Mouse (Mus musculus): ENCODE data around the gene Myo15. TPM values are rescaled to one million over a fixed set of nuclear protein-coding genes. Genes with fewer than 3 reads are reported as not detected.
A peak's percentile ranks its signal among the peaks of the same experiment; 100 is the strongest.
"Not testable (repeated sequence)": the region's sequence is repeated elsewhere in the genome, so short reads cannot be mapped to it uniquely, and the experiment has no call there.

Gene Myo15
- polyA plus RNA-seq, 1 experiment from 2014 or later = 0.12 TPM

GRCm38 (mm10) chr11:60545433-60545832 is 76.3 kb downstream of the Myo15 start:
- WGBS = 26% methylated on average over 4 of the region's 4 CpGs
- ATAC-seq (no peak), DNase-seq (ENCODE audit: low spot score) (peak; percentile 27)
- Histone ChIP-seq H3K9ac (replicated peaks; ENCODE audit: low read depth) (no peak overlapping the region), H3K4me2 (replicated peaks; ENCODE audit: low read depth, low read length) (no peak overlapping the region), H3K27me3 (replicated peaks; ENCODE audit: insufficient read depth, low read length) (no peaks in the 10 kb centered on the region), H3K27ac (ENCODE audit: low read length) (no peak overlapping the region), H3K4me3 (ENCODE audit: low read depth, low read length) (no peak overlapping the region), H3K4me1 (ENCODE audit: insufficient read depth, low read depth, low read length) (peaks cover 13% of the 10 kb centered on the region; the same call in 1 of the 2 replicates), H3K36me3 (ENCODE audit: insufficient read depth, low read length) (peaks cover 9% of the 10 kb centered on the region; the same call in 1 of the 2 replicates), H3K9me3 (ENCODE audit: low read length) (no peaks in the 10 kb centered on the region)
- TF ChIP-seq CTCF (IDR thresholded peaks at IDR 0.05) (no peak), EP300 (IDR thresholded peaks at IDR 0.05) (no peak)

GRCm38 (mm10) chr11:60548112-60548511 is 79.0 kb downstream of the Myo15 start:
- WGBS = 74% methylated on average over 3 of the region's 3 CpGs
- no peak overlapping the region for H3K9ac ChIP-seq (replicated peaks; ENCODE audit: low read depth)
- no peak overlapping the region for H3K27ac ChIP-seq (ENCODE audit: low read length)

GRCm38 (mm10) chr11:60553091-60553490 is 84.0 kb downstream of the Myo15 start:
- no peak overlapping the region for H3K9ac ChIP-seq (replicated peaks; ENCODE audit: low read depth)
- H3K9me3 ChIP-seq (ENCODE audit: low read length) = no peaks in the 10 kb centered on the region
- DNase-seq (ENCODE audit: low spot score) (no peak), ATAC-seq (no peak)
- H3K36me3 ChIP-seq (ENCODE audit: insufficient read depth, low read length) = peaks cover 39% of the 10 kb centered on the region
- no peaks in the 10 kb centered on the region for H3K4me1 ChIP-seq (ENCODE audit: insufficient read depth, low read depth, low read length)
- H3K27me3 ChIP-seq (replicated peaks; ENCODE audit: insufficient read depth, low read length) = no peaks in the 10 kb centered on the region
- H3K27ac ChIP-seq (ENCODE audit: low read length) = no peak overlapping the region
- H3K4me3 ChIP-seq (ENCODE audit: low read depth, low read length) = no peak overlapping the region
- TF ChIP-seq CTCF (IDR thresholded peaks at IDR 0.05) (no peak), EP300 (IDR thresholded peaks at IDR 0.05) (no peak)
- no peak overlapping the region for H3K4me2 ChIP-seq (replicated peaks; ENCODE audit: low read depth, low read length)

More at GRCm38 (mm10) chr11:60548112-60548511, 79.0 kb downstream of the Myo15 start:
- Histone ChIP-seq H3K27me3 (replicated peaks; ENCODE audit: insufficient read depth, low read length) (no peaks in the 10 kb centered on the region), H3K9me3 (ENCODE audit: low read length) (no peaks in the 10 kb centered on the region), H3K4me3 (ENCODE audit: low read depth, low read length) (no peak overlapping the region), H3K36me3 (ENCODE audit: insufficient read depth, low read length) (peaks cover 15% of the 10 kb centered on the region), H3K4me1 (ENCODE audit: insufficient read depth, low read depth, low read length) (peaks cover 9% of the 10 kb centered on the region; the same call in 1 of the 2 replicates), H3K4me2 (replicated peaks; ENCODE audit: low read depth, low read length) (no peak overlapping the region)
- no peak for ATAC-seq
- TF ChIP-seq EP300 (IDR thresholded peaks at IDR 0.05) = no peak
- TF ChIP-seq CTCF (IDR thresholded peaks at IDR 0.05) = no peak
- DNase-seq (ENCODE audit: low spot score) = no peak

- WGBS = 87% methylated on average over 3 of the region's 3 CpGs
Observed at GRCm38 (mm10) chr11:60557675-60558074, 88.5 kb downstream of the Myo15 start.

GRCm38 (mm10) chr11:60559342-60559741 is 90.2 kb downstream of the Myo15 start:
- DNase-seq (ENCODE audit: low spot score) (peak; percentile 68), ATAC-seq (peak; percentile 70)
- peaks cover 19% of the 10 kb centered on the region for H3K36me3 ChIP-seq (ENCODE audit: insufficient read depth, low read length)
- no peaks in the 10 kb centered on the region for H3K9me3 ChIP-seq (ENCODE audit: low read length)
- H3K9ac ChIP-seq (replicated peaks; ENCODE audit: low read depth) = no peak overlapping the region
- no peaks in the 10 kb centered on the region for H3K27me3 ChIP-seq (replicated peaks; ENCODE audit: insufficient read depth, low read length)
- no peak for TF ChIP-seq EP300 (IDR thresholded peaks at IDR 0.05)
- TF ChIP-seq CTCF (IDR thresholded peaks at IDR 0.05) = peak; percentile 97
- 16% methylated on average over 3 of the region's 3 CpGs for WGBS
- no peak overlapping the region for H3K4me2 ChIP-seq (replicated peaks; ENCODE audit: low read depth, low read length)
- H3K4me1 ChIP-seq (ENCODE audit: insufficient read depth, low read depth, low read length) = no peaks in the 10 kb centered on the region
- no peak overlapping the region for H3K4me3 ChIP-seq (ENCODE audit: low read depth, low read length)
- no peak overlapping the region for H3K27ac ChIP-seq (ENCODE audit: low read length)

More at GRCm38 (mm10) chr11:60557675-60558074, 88.5 kb downstream of the Myo15 start:
- Histone ChIP-seq H3K9me3 (ENCODE audit: low read length) (no peaks in the 10 kb centered on the region), H3K36me3 (ENCODE audit: insufficient read depth, low read length) (peaks cover 25% of the 10 kb centered on the region), H3K27me3 (replicated peaks; ENCODE audit: insufficient read depth, low read length) (no peaks in the 10 kb centered on the region), H3K4me3 (ENCODE audit: low read depth, low read length) (no peak overlapping the region), H3K4me2 (replicated peaks; ENCODE audit: low read depth, low read length) (no peak overlapping the region), H3K9ac (replicated peaks; ENCODE audit: low read depth) (no peak overlapping the region), H3K4me1 (ENCODE audit: insufficient read depth, low read depth, low read length) (no peaks in the 10 kb centered on the region), H3K27ac (ENCODE audit: low read length) (no peak overlapping the region)
- TF ChIP-seq EP300 (IDR thresholded peaks at IDR 0.05) (no peak), CTCF (IDR thresholded peaks at IDR 0.05) (no peak)
- ATAC-seq = no peak
- DNase-seq (ENCODE audit: low spot score) = no peak

- 78% methylated on average over 8 of the region's 12 CpGs for WGBS
- ATAC-seq = not testable (repeated sequence)
Observed at GRCm38 (mm10) chr11:60574006-60574405, 104.9 kb downstream of the Myo15 start.

More at GRCm38 (mm10) chr11:60574006-60574405, 104.9 kb downstream of the Myo15 start:
- not testable (repeated sequence) for H3K27me3 ChIP-seq (replicated peaks; ENCODE audit: insufficient read depth, low read length); H3K27ac ChIP-seq (ENCODE audit: low read length); H3K9me3 ChIP-seq (ENCODE audit: low read length); H3K9ac ChIP-seq (replicated peaks; ENCODE audit: low read depth); DNase-seq (ENCODE audit: low spot score); H3K4me1 ChIP-seq (ENCODE audit: insufficient read depth, low read depth, low read length); H3K4me2 ChIP-seq (replicated peaks; ENCODE audit: low read depth, low read length); H3K36me3 ChIP-seq (ENCODE audit: insufficient read depth, low read length); H3K4me3 ChIP-seq (ENCODE audit: low read depth, low read length)

Other genes with a start within 250 kb of the Myo15 start
- 61.7 and 70.1 TPM in 2 replicates for gene Srebf1, start 246.8 kb upstream of the Myo15 start, polyA plus RNA-seq (2015; fragmentation: Nextera tagmentation; extraction: Ambion mirVana)
- 19.1 and 19.7 TPM in 2 replicates for gene Tom1l2, start 116.4 kb upstream of the Myo15 start, polyA plus RNA-seq (2015; fragmentation: Nextera tagmentation; extraction: Ambion mirVana)
- gene Drc3, start 116.0 kb upstream of the Myo15 start, polyA plus RNA-seq (2015; fragmentation: Nextera tagmentation; extraction: Ambion mirVana) = 16.8 and 18.0 TPM in 2 replicates
- 12.6 and 15.4 TPM in 2 replicates for gene Gid4, start 52.2 kb upstream of the Myo15 start, polyA plus RNA-seq (2015; fragmentation: Nextera tagmentation; extraction: Ambion mirVana)
- 24.1 and 24.7 TPM in 2 replicates for gene Atpaf2, start 50.9 kb upstream of the Myo15 start, polyA plus RNA-seq (2015; fragmentation: Nextera tagmentation; extraction: Ambion mirVana)
- gene Drg2, start 14.7 kb upstream of the Myo15 start, polyA plus RNA-seq (2015; fragmentation: Nextera tagmentation; extraction: Ambion mirVana) = 48.6 and 49.1 TPM in 2 replicates
- gene Alkbh5, start 67.0 kb downstream of the Myo15 start, polyA plus RNA-seq (2015; fragmentation: Nextera tagmentation; extraction: Ambion mirVana) = 36.5 and 40.5 TPM in 2 replicates
- 22.7 and 22.9 TPM in 2 replicates for gene Llgl1, start 230.4 kb downstream of the Myo15 start, polyA plus RNA-seq (2015; fragmentation: Nextera tagmentation; extraction: Ambion mirVana)

Data from lung, postnatal 0 days (tissue).